Mouse (Mus musculus) embryonic facial prominence, embryonic 14.5 days (tissue): ENCODE results near the gene C6. TPM values are rescaled to one million over a fixed set of nuclear protein-coding genes. Genes with fewer than 3 reads are reported as not detected.

Source experiments
- polyA plus RNA-seq: library from polyadenylated mRNA; unstranded; fragments of >200 nt; fragmentation: Nextera tagmentation; extraction: Ambion mirVana; gene quantifications from 2 replicates; pipeline ENCODE4 v1.2.1, GENCODE M21; 2014

C6 gene
- polyA plus RNA-seq, 1 experiment from 2014 or later: not detected

Other genes with a start within 250 kb of the C6 start
- gene Mroh2b, start 171.6 kb downstream of the C6 start, polyA plus RNA-seq: not detected in 2 replicates